In the genomic region with DNA sequence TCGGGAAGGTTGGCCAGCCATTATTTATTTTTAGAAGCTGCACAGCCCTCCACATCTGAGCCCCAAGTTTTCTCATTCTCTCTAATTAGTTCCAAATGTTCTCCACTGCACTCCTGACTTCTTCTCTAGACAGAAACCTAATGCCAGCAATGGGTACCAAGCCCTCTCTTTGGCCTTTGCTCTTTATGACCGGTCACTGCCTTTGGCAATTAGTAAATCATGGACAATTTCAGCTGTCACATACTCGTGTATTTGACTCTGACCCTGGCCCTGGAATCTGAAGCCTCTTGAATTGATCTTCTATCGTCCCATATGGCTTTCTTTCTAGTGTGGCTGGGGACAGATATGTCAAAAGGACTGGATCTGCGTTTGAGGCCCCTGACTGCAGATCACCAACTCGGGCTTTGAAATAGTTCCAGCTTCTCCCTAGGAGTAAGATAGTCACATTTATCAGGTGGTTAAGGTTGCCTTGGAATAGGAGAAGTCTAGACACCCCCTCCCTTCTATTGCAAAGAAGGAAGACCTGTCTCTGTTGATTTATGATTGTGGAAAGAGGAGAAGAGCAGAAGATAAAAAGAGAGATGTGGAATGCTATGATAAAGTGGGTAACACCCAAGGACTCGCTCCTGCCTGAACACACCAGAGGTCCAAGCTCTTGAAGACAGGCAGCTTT, we compare ENCODE assay signal across 25 mouse cellular contexts.
DNase-seq lines count a peak whose midpoint lies in the region; ATAC-seq and TF ChIP-seq lines count a peak whose summit lies in the region.
"Had no signal": no experiment of that assay in that cellular context is flagged by ENCODE, and none has a peak within 500 bp of the region (broad histone marks: within the 10 kb centered on the region; RNA-seq: fewer than 3 reads in every experiment).

No protein-coding gene starts in this region.

- 58% methylated on average over 7 of the region's 7 CpGs for WGBS in hindbrain, embryonic 10.5 days
- WGBS in hindbrain, embryonic 13.5 days, result 78% methylated on average over 7 of the region's 7 CpGs
- WGBS in stomach, postnatal 0 days, result 52% methylated on average over 7 of the region's 7 CpGs

- H3K36me3 ChIP-seq in hindbrain, embryonic 10.5 days, result no peaks in the 10 kb centered on the region
- H3K36me3 ChIP-seq in hindbrain, embryonic 13.5 days, result no peaks in the 10 kb centered on the region
- no peaks in the 10 kb centered on the region for H3K36me3 ChIP-seq in stomach, postnatal 0 days (ENCODE audit: control insufficient read depth, insufficient read depth, low read length)
- H3K36me3 ChIP-seq: hindbrain, embryonic 12.5 days; intestine, embryonic 15.5 days; limb, embryonic 12.5 days; liver, embryonic 12.5 days; midbrain, embryonic 12.5 days; stomach, embryonic 15.5 days had no signal

- no peak overlapping the region for H3K4me3 ChIP-seq in hindbrain, embryonic 10.5 days
- no peak overlapping the region for H3K4me3 ChIP-seq in hindbrain, embryonic 13.5 days
- H3K4me3 ChIP-seq in stomach, postnatal 0 days (ENCODE audit: low read depth, low read length), result no peak overlapping the region
- H3K4me3 ChIP-seq: erythroblast, embryonic 14.5 days; hindbrain, embryonic 12.5 days; intestine, embryonic 15.5 days; left cerebral cortex, adult 2 months; limb, embryonic 12.5 days; liver, embryonic 12.5 days; midbrain, embryonic 12.5 days; stomach, embryonic 15.5 days had no signal

- no peak overlapping the region for H3K4me2 ChIP-seq in hindbrain, embryonic 13.5 days
- no peak overlapping the region for H3K4me2 ChIP-seq in stomach, postnatal 0 days (replicated peaks; ENCODE audit: low read depth)
- H3K4me2 ChIP-seq: hindbrain, embryonic 12.5 days; intestine, embryonic 15.5 days; limb, embryonic 12.5 days; liver, embryonic 12.5 days; lung, embryonic 14.5 days; midbrain, embryonic 12.5 days; stomach, embryonic 15.5 days had no signal

- ATAC-seq in hindbrain, embryonic 13.5 days (ENCODE audit: low FRiP score), result no peak
- no peak for ATAC-seq in stomach, postnatal 0 days (ENCODE audit: low FRiP score, low TSS enrichment)
- ATAC-seq: forebrain, embryonic 14.5 days; intestine, embryonic 15.5 days; liver, embryonic 12.5 days had no signal

- TF ChIP-seq CTCF in stomach, postnatal 0 days (IDR thresholded peaks at IDR 0.05; ENCODE audit: low read depth), result no peak

- 0 out of 2 replicates have a peak, but pooled peaks cover 9% of the 10 kb centered on the region for H3K4me1 ChIP-seq in hindbrain, embryonic 10.5 days (replicated peaks)
- peaks cover 8% of the 10 kb centered on the region for H3K4me1 ChIP-seq in hindbrain, embryonic 13.5 days (replicated peaks)
- H3K4me1 ChIP-seq in stomach, postnatal 0 days (replicated peaks; ENCODE audit: control insufficient read depth, insufficient read depth), result no peaks in the 10 kb centered on the region
- H3K4me1 ChIP-seq: intestine, embryonic 15.5 days; liver, embryonic 12.5 days; stomach, embryonic 15.5 days had no signal

- no peak overlapping the region for H3K9ac ChIP-seq in hindbrain, embryonic 13.5 days
- H3K9ac ChIP-seq in stomach, postnatal 0 days (ENCODE audit: low read length), result no peak overlapping the region
- H3K9ac ChIP-seq: hindbrain, embryonic 12.5 days; intestine, embryonic 15.5 days; limb, embryonic 12.5 days; liver, embryonic 12.5 days; lung, embryonic 14.5 days; midbrain, embryonic 12.5 days; stomach, embryonic 15.5 days had no signal

- H3K9me3 ChIP-seq in hindbrain, embryonic 10.5 days, result no peaks in the 10 kb centered on the region
- H3K9me3 ChIP-seq in hindbrain, embryonic 13.5 days, result no peaks in the 10 kb centered on the region
- H3K9me3 ChIP-seq in stomach, postnatal 0 days (ENCODE audit: control insufficient read depth, low read length), result no peaks in the 10 kb centered on the region
- H3K9me3 ChIP-seq: hindbrain, embryonic 12.5 days; intestine, embryonic 15.5 days; limb, embryonic 12.5 days; liver, embryonic 12.5 days; midbrain, embryonic 12.5 days; stomach, embryonic 15.5 days had no signal

- no peaks in the 10 kb centered on the region for H3K27me3 ChIP-seq in hindbrain, embryonic 10.5 days (ENCODE audit: insufficient read depth, poor library complexity, severe bottlenecking)
- H3K27me3 ChIP-seq in hindbrain, embryonic 13.5 days, result no peaks in the 10 kb centered on the region
- no peaks in the 10 kb centered on the region for H3K27me3 ChIP-seq in stomach, postnatal 0 days (ENCODE audit: control insufficient read depth, insufficient read depth, low read length)
- H3K27me3 ChIP-seq: CH12.LX; hindbrain, embryonic 12.5 days; intestine, embryonic 15.5 days; limb, embryonic 12.5 days; liver, embryonic 12.5 days; midbrain, embryonic 12.5 days; stomach, embryonic 15.5 days had no signal

- H3K27ac ChIP-seq in hindbrain, embryonic 10.5 days, result 0 out of 2 replicates have a peak overlapping the region, but pooled peaks have one; percentile 12
- no peak overlapping the region for H3K27ac ChIP-seq in hindbrain, embryonic 13.5 days
- H3K27ac ChIP-seq in stomach, postnatal 0 days (replicated peaks), result no peak overlapping the region
- H3K27ac ChIP-seq: hindbrain, embryonic 12.5 days; intestine, embryonic 15.5 days; left cerebral cortex, adult 2 months; limb, embryonic 12.5 days; liver, embryonic 12.5 days; macrophage; midbrain, embryonic 12.5 days; stomach, embryonic 15.5 days had no signal

- peak; percentile 45 for DNase-seq in hindbrain, embryonic 10.5 days (ENCODE audit: low spot score)
- DNase-seq in 3T3-L1 (ENCODE audit: low read depth, low spot score), result peak; percentile 40
- DNase-seq in embryo, embryonic 11 days, result peak; percentile 76
- DNase-seq in forelimb bud, embryonic 11.5 days (ENCODE audit: low read depth, low spot score), result peak; percentile 76
- DNase-seq in Muller cell, postnatal 12 days (ENCODE audit: inconsistent ontology term), result no peak
- DNase-seq in stomach, postnatal 0 days (ENCODE audit: low spot score), result no peak
- DNase-seq in urinary bladder, postnatal 14 days (ENCODE audit: low spot score), result no peak
- DNase-seq: adrenal gland, adult 2 months; cerebellum, adult 9-10 months; gastrocnemius, postnatal 36 days; kidney, postnatal 25 days; lung, embryonic 14.5 days; right cerebral cortex, postnatal 25 days had no signal

- TF ChIP-seq EP300 in stomach, postnatal 0 days (optimal IDR thresholded peaks at IDR 0.05), result no peak

Comparison
In these comparisons a context has a peak if more than half of its experiments do, and no peak if none do; other contexts are left out.
1. DNase-seq: peak in hindbrain, embryonic 10.5 days (single experiment), 3T3-L1 (single experiment), embryo, embryonic 11 days (single experiment) and forelimb bud, embryonic 11.5 days (single experiment); none in Muller cell, postnatal 12 days (single experiment), stomach, postnatal 0 days (single experiment) and urinary bladder, postnatal 14 days (single experiment).